Mouse (Mus musculus) layer of hippocampus, postnatal 14 days (tissue): ENCODE results near the gene Ino80e. TPM values are rescaled to one million over a fixed set of nuclear protein-coding genes. Genes with fewer than 3 reads are reported as not detected.

Experiments used
- DNase-seq, 2 experiments: peaks; one replicate each; pipeline ENCODE4 v3.0.0; 2021 to 2022; ENCODE audit warnings: low spot score in 2 of 2, mixed read lengths in 1 of 2
- total RNA-seq, 2 experiments: library from RNA; stranded (reverse); gene quantifications; 2 replicates each; pipeline ENCODE4 v1.2.3; 2021

Ino80e gene
- total RNA-seq, 2 experiments from 2014 or later, result 46.1 to 50.1 TPM

DNA sequence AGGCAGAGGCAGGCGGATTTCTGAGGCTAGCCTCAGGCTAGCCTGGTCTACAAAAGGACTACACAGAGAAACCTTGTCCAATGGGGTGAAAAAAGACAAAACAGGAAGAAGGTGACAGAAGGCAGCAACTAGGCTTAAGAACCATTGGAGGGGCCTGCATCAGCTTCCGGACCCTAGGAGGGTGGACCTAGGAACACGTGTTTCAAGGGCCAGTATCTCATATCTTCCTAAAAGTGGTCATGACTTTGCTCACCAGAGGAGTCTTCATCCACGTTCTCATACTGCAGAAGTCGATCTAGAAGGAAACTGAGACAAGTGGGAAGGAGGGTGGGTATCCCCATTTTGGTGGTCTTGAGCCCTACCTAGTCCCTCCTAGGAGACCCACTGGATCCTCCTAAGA lies 1.2 kb downstream of the Ino80e start:
- DNase-seq, result no peak

DNA sequence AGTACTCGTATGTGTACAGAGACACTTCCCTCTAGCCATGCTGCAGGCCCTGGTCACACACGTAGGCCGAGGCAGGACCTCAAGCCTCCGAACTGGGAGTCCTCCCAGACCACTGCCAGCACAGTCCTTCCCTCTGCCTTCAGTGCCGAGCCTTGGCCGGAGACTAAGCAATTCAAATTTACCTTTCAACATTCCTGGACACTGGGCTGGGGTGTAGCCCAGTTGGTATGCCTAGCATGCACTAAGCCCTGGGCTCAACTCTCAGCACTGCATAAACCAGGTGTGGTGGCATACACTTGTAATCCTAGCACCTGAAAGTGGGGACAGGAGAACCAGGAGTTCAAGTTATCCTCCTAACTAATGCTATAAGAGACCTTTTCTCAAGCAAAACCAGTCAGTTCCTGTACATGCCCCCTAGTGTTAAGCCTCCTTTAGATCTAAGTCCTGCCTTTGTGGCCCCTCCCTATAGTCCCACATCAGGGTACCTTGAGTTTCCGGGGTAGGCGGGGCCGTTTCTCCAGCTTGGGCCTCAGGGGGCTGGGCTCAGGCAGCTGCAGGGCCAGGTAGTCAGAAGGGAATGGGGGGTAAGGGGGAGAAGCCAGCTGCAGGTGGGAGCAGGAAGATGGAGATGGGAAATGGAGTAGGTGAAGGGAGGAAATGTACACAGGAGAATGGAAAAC lies 5.3 kb downstream of the Ino80e start:
- DNase-seq, result no peak

DNA sequence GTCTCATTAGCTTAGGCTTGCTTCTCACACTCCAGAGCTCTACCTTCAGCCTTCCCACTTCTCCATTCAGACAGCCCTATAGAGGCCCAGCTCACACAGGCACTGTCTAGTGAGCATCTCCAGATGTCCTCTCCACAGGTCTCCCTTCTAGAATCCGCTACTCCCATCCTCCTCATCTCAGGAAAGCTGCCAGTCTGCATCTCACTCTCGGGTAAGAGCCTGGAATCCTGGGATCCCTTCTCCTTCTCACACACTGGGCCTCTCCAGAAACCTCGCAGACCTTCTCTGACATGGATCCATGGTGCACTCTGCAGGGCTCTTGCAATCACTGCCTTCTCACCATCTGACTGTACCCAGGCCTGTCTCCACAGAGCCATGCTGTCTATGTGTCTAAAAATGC lies 6.5 kb downstream of the Ino80e start:
- DNase-seq, result no peak

DNA sequence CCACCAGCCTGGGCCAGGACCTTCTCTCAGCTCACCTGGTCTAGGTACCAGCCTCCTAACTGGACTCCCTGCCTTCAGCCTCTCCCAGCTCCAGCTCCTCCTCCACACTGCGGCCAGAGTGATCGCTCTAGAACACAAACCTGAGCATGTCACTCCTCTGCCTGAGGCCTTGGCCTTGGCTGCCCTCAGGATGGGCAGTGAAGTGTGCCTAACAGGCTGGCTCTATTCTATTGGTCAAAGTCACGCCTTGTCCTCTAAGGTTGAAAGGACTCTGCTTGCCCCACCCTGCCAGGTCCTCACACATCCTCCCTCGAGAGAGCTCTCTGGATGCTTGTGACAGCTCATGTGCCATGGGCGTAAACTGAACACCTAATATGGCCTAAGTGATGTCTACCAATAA lies 8.7 kb downstream of the Ino80e start:
- DNase-seq, result no peak

DNA sequence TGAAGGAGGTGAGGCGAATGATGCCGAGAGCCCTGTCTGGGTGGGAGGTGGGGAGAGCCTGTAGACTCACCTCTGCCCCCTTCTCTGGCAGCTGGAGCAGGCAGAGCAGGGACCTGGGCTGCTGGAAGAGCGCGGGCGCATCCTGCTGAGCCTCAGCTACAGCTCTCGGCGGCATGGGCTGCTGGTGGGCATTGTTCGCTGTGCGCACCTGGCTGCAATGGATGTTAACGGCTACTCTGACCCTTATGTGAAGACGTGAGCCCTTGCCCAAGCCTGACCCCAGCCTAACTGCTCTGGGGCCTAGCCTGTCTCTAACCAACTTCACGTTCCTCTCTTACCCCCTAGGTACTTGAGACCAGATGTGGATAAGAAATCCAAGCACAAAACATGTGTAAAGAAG lies 11.0 kb downstream of the Ino80e start:
- no peak for DNase-seq

DNA sequence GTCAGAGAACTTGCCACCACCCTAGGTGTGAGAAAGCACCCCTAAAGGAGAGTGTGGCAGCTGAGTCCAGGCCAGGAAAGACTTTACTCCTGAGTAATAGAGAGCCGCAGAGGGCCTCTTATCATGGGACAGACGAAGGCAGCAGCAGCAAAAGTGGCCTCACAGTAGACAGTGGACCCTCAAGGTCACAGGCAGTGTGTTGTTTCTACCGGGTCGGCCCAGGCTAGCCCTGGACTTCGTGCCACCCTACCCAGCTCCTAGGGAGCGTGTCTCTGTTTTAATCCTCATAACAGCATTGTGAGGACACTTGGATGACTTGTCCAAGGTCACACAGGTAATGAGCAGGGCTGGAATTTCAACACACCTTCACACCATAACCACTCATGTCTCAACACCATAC lies 12.0 kb downstream of the Ino80e start:
- no peak for DNase-seq

DNA sequence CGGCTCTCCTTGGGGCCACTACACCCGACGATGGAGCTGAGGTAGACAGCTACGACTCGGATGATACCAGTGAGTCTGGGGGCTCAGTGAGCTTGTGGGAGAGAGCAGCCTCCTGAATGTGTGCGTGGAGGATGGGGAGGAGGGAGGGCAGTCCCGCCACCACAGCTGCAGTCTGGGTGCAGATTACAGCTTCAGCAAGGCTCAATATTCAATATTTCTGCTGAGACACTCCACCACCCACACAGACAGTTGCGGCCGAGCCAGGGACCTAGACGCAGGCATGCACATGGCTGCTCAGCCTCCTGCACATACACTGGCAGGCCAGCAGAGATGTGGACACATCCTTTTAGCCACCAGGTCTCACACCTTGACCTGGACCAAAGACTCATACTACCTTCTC lies 13.4 kb downstream of the Ino80e start:
- DNase-seq, result no peak

DNA sequence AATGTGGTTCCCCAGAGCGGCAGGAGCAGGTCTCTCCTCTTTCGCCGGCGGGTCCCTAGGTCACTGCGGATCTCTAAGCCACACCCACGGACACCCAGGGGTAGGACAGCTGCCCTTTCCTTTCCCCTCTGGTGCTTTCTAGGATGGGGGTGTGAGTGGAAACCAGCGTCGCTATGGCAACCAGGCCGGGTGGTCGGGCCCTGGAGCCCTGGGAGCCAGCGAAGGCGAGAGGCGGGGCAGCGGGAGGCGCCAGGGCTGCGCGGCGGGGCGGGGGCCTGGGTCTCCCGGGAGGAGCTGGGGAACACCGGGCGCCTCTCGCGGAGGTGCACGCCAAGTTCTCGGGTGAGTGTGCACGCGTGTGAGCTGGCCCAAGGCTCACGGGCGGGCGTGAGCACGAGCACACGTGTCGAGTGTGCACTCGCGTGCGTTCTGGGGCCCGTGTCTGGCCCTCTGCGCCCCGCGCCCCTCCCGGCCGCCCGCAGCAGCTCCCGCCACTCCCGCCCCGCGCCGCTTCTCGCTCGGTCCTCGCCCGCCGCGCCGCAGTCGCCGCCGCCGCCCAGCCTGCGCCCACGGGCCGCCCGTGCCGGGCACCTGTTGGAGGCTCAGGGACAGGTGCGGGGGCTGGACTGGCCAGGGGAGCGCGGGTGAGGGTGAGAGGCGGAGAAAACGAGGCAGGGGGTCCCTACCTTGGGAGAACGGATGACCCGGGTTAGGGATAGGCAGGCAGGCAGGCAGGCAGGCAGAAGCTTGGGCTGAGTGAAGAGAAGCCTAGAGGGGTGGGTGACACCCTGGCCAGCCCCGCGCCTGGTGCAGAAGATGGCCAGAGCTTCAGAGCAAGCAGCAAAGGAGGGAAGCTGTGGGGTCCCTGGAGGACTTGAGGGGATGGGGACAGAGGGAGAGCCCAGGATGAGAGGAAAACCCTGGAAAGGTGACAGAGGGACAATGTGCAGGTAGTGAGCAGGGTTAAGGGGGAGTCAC lies 14.5 kb downstream of the Ino80e start:
- no peak for DNase-seq

DNA sequence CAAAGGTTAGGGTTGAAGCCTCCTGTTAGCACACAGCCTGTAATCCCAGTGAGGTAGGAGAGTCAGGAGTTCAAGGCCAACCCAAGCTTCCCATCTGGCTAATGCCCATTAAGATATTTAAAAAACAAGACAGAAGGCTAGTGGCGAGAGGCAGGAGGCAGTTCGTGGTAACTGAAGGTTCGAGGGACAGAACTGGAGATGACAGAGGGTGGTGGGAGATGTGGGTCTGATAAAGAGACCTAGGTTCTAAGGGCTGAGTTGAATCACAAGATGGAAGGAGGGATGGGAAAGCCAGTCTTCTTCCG lies 15.1 kb downstream of the Ino80e start, which contains the start of gene Doc2a:
Gene Doc2a (plus strand): TSS at position 301 of the 305 bp plus-strand sequence.
- no peak for DNase-seq

DNA sequence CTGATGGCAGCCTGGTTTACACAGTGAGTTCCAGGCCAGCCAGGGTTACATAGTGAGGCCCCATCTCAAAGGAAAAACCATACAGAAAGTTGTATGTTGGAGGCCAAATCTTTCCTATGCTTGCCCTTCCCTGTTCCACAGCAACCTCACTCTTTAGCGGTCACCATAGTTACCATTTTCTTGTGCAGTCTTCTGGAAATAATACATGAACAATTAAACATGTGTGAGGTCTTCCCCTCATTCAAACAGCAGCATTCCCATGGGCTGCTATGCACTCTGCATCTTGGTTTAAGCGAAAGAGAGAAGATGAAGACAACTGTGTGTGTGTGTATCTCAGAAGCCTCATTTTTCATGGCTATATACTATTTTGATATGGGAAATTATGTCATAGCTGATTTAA lies 16.7 kb downstream of the Ino80e start:
- no peak for DNase-seq

DNA sequence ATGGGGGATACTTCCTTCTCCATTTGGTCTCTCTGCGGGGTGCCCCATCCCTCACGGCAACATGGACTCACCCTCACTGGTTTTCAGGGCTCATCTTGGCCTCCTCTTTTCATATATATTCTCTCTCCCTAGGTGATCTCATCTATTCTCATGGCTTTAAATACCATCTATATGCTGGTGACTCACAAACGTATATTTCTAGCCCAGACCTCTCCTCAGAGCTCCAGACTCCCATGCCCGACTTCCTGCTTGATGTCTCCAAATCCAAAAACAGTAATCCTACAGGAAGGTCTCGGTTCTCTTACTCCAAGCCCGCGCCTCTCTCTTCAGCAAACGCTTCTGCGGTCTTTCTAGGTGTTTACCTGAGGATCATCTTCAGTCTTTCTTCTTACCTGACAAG lies 18.9 kb downstream of the Ino80e start:
- DNase-seq, result no peak

DNA sequence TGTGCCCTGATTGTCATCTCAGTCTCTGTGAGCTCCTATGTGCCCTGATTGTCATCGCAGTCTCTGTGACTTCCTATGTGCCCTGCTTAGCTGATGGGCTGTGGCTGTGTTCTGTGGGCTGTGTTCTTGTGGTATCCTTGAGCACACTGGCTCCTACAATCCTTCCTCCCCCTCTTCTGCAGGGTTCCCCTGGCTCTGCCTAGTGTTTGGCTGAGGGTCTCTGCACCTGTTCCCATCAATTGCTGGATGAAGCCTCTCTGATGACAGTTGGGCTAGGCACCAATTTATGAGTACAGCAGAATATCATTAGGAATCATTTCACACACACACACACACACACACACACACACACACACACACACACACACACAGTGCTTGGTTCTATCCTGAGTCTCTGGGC lies 28.9 kb downstream of the Ino80e start:
- no peak for DNase-seq

DNA sequence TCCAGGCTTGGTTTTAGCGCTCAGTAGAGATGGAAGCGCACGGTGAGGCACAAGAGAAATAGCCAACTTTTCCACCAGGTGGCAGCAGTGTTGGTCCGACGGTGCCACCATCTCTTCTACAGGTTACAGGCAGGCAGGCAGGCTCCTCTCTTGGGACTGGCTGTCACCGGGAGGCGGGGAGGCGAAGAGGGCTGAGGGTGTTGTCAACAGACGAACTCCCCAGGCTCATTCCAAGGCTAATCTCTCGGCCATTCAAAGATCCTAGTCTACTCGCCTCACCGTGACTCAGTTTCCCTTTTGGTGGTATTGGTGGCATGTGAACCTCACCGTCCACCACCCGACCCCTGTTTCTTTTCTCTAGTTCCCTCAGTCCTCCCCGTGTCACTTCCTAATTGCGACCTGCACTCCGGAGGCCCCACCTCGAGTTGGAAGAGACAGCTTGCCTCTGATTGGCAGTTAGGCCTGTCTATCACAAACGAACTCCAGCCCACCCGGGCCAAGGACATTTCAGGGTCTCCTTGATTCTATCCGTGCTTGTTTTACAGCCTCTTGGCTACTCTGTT lies 30.1 kb downstream of the Ino80e start:
- DNase-seq, result peak; percentile 80 to 82

DNA sequence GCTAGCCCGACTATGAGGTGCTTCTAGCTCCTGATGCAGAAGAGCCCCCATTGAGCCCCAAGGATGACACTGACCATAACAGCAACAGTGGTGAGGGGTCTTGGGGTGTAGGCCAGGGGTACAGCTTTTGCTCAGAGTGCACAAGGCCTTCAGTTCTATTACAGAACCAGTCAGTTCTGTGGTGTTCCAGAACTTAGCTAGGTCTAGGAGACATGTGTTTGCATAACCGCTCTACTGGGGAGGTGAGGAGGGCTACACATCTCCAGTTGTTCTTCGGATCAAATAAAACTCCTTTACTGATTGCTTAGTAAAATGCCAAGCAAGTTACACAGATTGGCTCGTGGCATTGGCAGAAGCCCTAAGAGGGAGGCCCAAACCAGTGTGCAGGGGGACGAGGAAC lies 30.6 kb downstream of the Ino80e start, which contains the start of gene 4930451I11Rik:
Gene 4930451I11Rik (minus strand): TSS at position 101 of the 400 bp plus-strand sequence.
- no peak for DNase-seq

DNA sequence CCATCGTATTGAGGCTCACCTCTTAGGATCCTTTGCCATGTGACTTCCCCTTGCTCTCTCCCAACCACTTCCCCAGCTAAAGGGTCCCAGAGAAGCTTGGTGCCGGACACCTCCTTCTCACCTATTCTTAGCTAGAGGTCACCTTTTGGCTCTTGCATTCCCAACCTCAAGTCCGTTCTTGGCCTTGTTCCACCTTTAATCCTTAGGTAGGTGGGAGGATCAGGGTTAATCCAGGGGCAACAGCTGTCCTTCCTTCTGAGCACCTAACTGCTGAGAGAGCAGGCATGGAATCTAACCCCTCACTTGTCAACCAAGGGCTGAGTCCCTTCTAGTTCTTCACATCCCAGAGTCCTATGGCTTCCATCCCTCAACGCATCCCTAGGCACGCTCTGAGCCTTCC lies 36.2 kb downstream of the Ino80e start:
- no peak for DNase-seq

DNA sequence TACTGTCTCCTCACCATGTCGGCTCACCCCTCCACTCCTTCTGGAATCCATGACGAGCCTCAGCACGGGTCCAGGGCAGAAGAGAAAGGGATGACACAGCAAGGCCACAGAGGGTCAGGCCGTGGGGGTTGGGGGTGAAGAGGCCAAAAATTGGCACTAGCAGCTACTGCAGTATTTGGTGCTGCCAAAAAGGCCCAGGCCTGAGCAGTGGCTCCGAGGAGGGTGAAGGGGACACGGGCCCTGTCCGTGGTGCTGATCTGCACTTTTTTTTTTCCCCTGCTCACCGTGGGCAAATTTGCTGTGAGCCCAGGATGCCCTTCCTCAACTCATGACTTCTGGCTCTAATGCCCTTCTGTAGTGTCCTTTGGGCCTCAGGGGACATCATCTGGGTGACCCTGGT lies 36.8 kb downstream of the Ino80e start:
- no peak for DNase-seq

DNA sequence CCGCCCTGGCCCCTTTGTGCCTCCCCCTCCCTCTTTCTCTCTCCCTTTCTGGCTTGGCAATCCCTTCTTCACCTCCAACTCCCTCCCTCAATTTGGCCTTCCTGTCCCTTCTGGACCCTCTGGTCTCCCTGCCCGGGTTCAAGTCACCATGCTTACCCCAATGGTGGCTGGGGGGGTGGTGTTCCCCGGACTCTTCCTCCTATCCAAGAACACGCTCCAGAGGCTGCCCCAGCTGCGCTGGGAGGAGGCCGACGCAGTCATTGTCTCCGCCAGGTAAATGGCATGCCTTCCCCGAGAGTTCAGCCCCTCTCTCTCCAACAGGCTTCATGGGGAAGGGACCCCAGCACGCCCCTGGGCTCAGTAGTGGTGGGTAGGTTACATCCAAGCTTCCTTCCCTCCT lies 38.2 kb downstream of the Ino80e start:
- DNase-seq, result no peak

DNA sequence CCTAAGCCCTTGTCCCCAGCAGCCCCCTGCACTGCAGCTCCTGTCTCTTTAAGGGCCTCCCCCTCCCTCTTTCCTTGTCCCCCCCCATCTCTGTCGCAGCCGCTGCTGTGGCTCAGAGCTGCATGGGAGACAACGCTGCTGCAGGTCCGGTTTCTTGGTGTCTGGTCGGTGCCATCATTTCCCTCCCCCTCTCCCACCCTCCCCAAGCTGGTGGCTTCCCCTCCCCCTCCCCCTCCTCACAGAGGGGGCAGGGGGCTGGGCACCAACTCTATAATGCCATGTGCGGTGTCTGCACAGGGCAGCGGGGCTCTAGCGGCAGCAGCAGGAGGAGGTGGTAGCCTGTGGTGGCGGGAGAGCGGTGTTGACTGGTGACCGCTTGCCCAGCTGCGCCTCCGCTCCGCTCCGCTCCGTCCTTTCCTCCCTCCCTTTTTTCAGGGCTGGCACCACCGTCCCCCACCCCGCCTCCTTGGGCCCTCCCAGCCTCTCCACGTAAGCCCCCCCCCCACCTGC lies 38.9 kb downstream of the Ino80e start:
- no peak for DNase-seq

DNA sequence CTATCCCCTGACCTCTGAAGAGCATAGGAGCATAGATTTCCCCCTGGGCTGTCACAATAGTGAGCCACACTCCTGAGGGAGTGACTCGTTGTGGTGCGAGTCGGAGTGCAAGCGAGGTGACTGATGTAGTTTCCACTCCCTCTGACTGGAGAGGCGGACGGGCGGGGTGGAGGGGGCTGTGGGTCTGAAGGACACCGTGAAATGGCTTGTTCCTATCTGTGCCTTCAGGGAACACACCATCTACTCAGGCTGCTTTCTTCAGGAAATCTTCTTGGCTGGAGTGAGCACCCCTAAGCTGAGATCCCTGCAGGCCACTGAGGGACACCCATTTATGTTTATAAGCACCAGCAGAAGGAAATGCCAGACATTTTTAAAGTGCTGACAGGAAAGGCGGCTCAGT lies 39.4 kb downstream of the Ino80e start:
- no peak for DNase-seq

DNA sequence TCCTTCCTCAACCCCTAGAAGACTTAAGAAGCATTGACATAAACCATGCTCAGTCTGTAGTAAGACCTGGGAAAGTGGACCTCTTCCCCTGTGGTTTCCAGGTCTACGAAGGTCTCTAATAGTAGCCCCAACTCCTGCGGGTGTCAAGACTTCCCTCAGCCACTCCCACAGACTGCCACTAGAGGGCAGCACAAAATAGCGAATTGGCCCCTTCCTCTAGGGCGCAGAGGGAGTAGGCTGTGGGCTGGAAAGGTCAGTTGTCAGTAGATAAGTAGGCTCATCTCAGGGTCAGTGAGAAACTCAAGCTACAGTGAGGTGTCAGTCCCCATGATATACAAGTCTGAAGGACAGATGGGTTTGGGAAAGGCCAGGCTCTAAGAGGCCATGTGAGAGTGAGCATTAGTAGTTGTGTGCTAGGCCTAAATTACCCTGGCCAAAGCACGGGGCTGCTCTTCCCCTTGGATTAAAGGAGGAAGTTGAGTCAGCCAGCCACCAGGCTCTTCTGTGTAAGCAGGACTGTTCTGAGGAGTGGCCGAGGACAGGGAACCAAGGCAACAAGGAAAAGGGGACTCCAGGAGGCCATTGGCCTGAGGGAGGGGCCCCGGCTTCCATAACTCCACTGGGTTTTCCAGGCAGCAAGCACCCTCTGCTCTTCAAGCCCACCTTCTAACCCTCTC lies 40.2 kb downstream of the Ino80e start:
- DNase-seq, result peak; percentile 80

DNA sequence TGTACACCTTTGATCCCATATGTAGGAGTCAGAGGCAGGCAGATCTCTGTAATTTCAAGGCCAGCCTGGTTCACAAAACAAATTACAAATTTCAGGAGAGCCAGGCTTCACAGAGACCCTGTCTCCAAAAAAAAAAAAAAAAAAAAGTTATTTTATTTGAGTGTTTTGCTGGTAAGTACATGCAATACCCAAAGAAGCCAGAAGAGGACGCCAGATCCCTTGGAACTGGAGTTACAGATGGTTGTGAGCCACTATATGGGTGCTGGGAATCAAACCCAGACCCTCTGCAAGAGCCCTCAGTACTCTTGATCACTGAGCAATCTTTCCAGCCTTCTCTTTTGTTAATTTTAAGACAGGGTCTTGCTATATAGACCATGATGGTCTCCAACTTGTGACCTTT lies 43.4 kb downstream of the Ino80e start:
- no peak for DNase-seq
